Mouse (Mus musculus) cerebellum, adult 2 months (tissue): ENCODE measurements at regions not wholly inside any gene's neighbourhood (a gene's known extent, or its start where the extent isn't known, plus 50 kb on each side); places are given as distances from the start of the nearest gene placed in this dataset.

ENCODE experiments used
- DNase-seq, 2 experiments: peaks; one replicate each; pipeline ENCODE4 v3.0.0; 2021
- H3K27ac ChIP-seq: fragments of 200-500 bp; 2 replicates; pipeline ENCODE4 v1.5.1; 2012; ENCODE audit warnings: low read length, control low read depth, inconsistent platforms; ENCODE audit not compliant: insufficient read depth
- H3K27me3 ChIP-seq: fragments of 200-500 bp; 2 replicates; pipeline ENCODE4 v1.6.1; 2012; ENCODE audit warnings: inconsistent platforms, mild to moderate bottlenecking, low read length, moderate library complexity; ENCODE audit not compliant: control insufficient read depth, insufficient read depth
- H3K4me1 ChIP-seq: fragments of 200-500 bp; 2 replicates; pipeline ENCODE4 v1.6.1; 2011; ENCODE audit warnings: low read length; ENCODE audit not compliant: control insufficient read depth, insufficient read depth
- H3K4me3 ChIP-seq: fragments of 200-500 bp; replicated peaks from 2 replicates; pipeline ENCODE3; 2011; ENCODE audit warnings: mild to moderate bottlenecking, low read depth, low read length, control low read depth; ENCODE audit not compliant: insufficient read depth
- CTCF ChIP-seq: fragments of 200-500 bp; IDR thresholded peaks from 2 replicates; pipeline ENCODE4 v1.5.1; 2011; ENCODE audit warnings: low read depth, mild to moderate bottlenecking, control low read depth, low read length, moderate library complexity, borderline replicate concordance; ENCODE audit not compliant: insufficient read depth
- POLR2A ChIP-seq: fragments of 200-500 bp; IDR thresholded peaks from 2 replicates; pipeline ENCODE4 v1.6.1; 2011; ENCODE audit warnings: low read length, control low read depth, borderline replicate concordance; ENCODE audit not compliant: insufficient read depth
- WGBS: fragments of 180-500 bp; shearing (Covaris S2); methylation state at CpG from one replicate; pipeline ENCODE4 v1.1.7; 2018; 5-methylcytosine and 5-hydroxymethylcytosine counted together

- 83% methylated on average over 2 of the region's 2 CpGs for WGBS
These were observed 269.6 kb downstream of the Samd5 start for GRCm38 (mm10) chr10:9405417-9405816.

GRCm38 (mm10) chr10:9404963-9405362, 270.0 kb downstream of the Samd5 start:
- Histone ChIP-seq H3K4me3 (no peak overlapping the region), H3K27ac (no peak overlapping the region), H3K4me1 (no peaks in the 10 kb centered on the region), H3K27me3 (no peaks in the 10 kb centered on the region)
- no peak for TF ChIP-seq CTCF
- TF ChIP-seq POLR2A, result no peak
- WGBS, result 92% methylated on average over 6 of the region's 6 CpGs
- no peak for DNase-seq

More at GRCm38 (mm10) chr10:9405417-9405816, 269.6 kb downstream of the Samd5 start:
- Histone ChIP-seq H3K4me3 (no peak overlapping the region), H3K4me1 (no peaks in the 10 kb centered on the region), H3K27ac (no peak overlapping the region), H3K27me3 (no peaks in the 10 kb centered on the region)
- no peak for DNase-seq
- TF ChIP-seq POLR2A, result no peak
- TF ChIP-seq CTCF, result no peak

GRCm38 (mm10) chr10:9400911-9401617, 273.9 kb downstream of the Samd5 start:
- Histone ChIP-seq H3K4me3 (no peak overlapping the region), H3K27me3 (no peaks in the 10 kb centered on the region), H3K4me1 (no peaks in the 10 kb centered on the region), H3K27ac (no peak overlapping the region)
- no peak for DNase-seq
- no peak for TF ChIP-seq CTCF
- no peak for TF ChIP-seq POLR2A
- WGBS, result 91% methylated on average over 15 of the region's 15 CpGs

GRCm38 (mm10) chr10:9377440-9378101, 297.4 kb downstream of the Samd5 start:
- DNase-seq, result no peak
- H3K27me3 ChIP-seq, result no peaks in the 10 kb centered on the region
- no peaks in the 10 kb centered on the region for H3K4me1 ChIP-seq
- H3K4me3 ChIP-seq, result no peak overlapping the region
- no peak for TF ChIP-seq CTCF
- TF ChIP-seq POLR2A, result no peak
- no peak overlapping the region for H3K27ac ChIP-seq
- WGBS, result 72% methylated on average over 7 of the region's 7 CpGs

- 43% methylated on average over 1 of the region's 1 CpGs for WGBS
- H3K4me1 ChIP-seq, result no peaks in the 10 kb centered on the region
- TF ChIP-seq CTCF (no peak), POLR2A (no peak)
- H3K4me3 ChIP-seq, result no peak overlapping the region
- H3K27ac ChIP-seq, result no peak overlapping the region
- no peaks in the 10 kb centered on the region for H3K27me3 ChIP-seq
- DNase-seq, result no peak
These were observed 312.6 kb downstream of the Samd5 start for GRCm38 (mm10) chr10:9362306-9362865.

GRCm38 (mm10) chr10:9338207-9338801, 336.7 kb downstream of the Samd5 start:
- no peak overlapping the region for H3K27ac ChIP-seq
- no peak overlapping the region for H3K4me3 ChIP-seq
- DNase-seq, result no peak
- TF ChIP-seq CTCF, result no peak
- H3K4me1 ChIP-seq, result no peaks in the 10 kb centered on the region
- no peaks in the 10 kb centered on the region for H3K27me3 ChIP-seq
- WGBS, result 57% methylated on average over 8 of the region's 8 CpGs

- H3K4me3 ChIP-seq, result no peak overlapping the region
- no peaks in the 10 kb centered on the region for H3K4me1 ChIP-seq
- TF ChIP-seq CTCF (no peak), POLR2A (no peak)
- DNase-seq, result no peak
- no peaks in the 10 kb centered on the region for H3K27me3 ChIP-seq
- H3K27ac ChIP-seq, result no peak overlapping the region
- WGBS, result 33% methylated on average over 10 of the region's 10 CpGs
These were observed 340.7 kb downstream of the Samd5 start for GRCm38 (mm10) chr10:9334245-9334845.
